Mouse (Mus musculus) left cerebral cortex, adult 9 months (tissue): ENCODE data around the gene Kdm1a.

Experiments used
- DNase-seq, 2 experiments: peaks; one replicate each; pipeline ENCODE4 v3.0.0; 2022; ENCODE audit warnings: low spot score in 2 of 2

Kdm1a gene

DNA sequence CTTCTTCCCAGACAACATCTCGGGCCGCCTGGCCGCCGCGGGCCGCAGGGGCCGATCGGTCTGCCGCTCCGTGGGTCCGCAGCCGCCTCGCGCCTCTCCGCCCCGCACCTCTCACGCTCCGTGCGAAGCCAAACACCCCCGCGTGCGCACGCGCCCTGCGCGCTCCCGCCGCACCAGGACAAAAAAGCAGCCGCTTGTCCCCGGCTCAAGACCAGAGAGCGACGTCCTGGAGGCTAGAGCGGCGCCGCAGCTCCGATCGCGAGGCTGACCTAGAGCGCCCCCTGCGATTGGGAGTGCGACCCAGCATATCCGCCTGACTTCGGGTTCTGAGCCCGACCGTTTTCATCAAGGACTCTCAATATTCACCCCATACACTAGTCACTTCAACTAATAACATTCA lies at the start of gene Kdm1a:
Gene Kdm1a (minus strand): TSS at position 156 of the 400 bp plus-strand sequence.
- peak; percentile 71 to 94 for DNase-seq

- DNase-seq, result no peak
Measured at GRCm38 (mm10) chr4:136651882-136652527, 49.5 kb upstream of the Kdm1a start.

GRCm38 (mm10) chr4:136651357-136651811 lies 48.9 kb upstream of the Kdm1a start:
- DNase-seq, result no peak

- DNase-seq, result no peak
Measured at GRCm38 (mm10) chr4:136650261-136650660, 47.7 kb upstream of the Kdm1a start.

- no peak for DNase-seq
Measured at GRCm38 (mm10) chr4:136649480-136650196, 47.1 kb upstream of the Kdm1a start.

DNA sequence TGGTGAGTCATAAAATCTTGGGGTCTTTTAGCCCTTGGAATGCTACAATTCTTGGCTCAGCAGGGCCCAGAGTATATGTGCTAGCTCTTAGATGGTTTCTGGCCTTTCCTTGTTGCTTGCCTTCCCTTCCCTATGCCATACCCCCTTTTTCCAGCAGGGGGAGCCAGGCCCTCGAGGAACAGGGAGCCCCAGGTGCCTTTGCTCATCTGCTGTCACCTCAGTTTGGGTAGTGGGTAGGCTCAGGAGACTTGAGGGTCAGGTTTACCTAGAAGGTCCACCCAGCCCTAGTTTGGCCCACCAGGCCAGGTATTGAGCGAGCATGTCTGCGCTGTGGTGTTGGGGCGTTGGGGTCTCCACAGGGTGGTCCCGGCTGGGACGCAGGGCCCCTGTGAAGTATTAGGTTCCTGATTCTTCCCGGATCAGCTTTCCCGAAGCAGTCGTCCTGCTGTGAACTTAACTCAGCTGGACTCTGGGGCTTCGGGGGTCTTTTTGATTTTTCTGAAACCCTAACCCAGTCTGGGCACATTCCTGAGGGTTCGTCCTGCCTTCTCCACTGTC lies 46.5 kb upstream of the Kdm1a start:
- DNase-seq, result peak in 1 of 2 experiments; percentile 93

- DNase-seq, result no peak
Measured at GRCm38 (mm10) chr4:136638890-136639289, 36.4 kb upstream of the Kdm1a start.

- DNase-seq, result no peak
Measured at GRCm38 (mm10) chr4:136638230-136638750, 35.8 kb upstream of the Kdm1a start.

DNA sequence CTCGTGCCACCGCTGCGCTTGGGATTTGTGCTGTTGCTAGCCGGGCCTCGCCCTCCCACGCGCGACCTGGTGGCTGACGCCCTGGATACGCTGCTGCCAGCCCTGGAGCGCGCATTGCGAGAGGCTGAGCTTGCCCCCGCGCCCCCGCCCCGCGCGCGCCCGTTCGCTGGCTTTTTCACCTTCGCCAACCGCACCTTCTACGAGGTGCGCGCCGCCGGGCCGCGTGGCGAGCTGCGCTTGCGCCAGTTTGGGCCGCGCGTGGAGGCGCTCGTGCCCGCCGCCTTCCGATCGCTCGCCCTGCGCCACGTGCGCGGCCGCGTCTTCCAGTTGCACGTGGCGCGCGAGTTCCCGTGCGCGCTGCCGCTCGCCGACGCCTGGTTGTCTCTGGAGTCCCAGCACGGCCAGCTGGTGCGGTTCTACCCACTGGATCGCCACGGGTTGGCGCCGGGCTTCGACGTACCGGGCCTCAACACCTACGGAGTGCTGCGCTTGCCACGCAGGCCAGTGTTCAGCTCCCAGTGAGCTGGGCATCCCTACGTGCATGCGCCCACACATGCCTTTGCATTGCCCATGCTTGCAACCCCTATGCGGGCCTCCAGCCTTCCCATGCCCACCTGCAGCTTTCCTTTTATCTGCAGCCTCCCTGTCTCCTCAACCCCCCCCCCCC lies 35.2 kb upstream of the Kdm1a start:
- DNase-seq, result peak; percentile 69 to 74

GRCm38 (mm10) chr4:136636983-136637562 lies 34.5 kb upstream of the Kdm1a start:
- DNase-seq, result no peak

DNA sequence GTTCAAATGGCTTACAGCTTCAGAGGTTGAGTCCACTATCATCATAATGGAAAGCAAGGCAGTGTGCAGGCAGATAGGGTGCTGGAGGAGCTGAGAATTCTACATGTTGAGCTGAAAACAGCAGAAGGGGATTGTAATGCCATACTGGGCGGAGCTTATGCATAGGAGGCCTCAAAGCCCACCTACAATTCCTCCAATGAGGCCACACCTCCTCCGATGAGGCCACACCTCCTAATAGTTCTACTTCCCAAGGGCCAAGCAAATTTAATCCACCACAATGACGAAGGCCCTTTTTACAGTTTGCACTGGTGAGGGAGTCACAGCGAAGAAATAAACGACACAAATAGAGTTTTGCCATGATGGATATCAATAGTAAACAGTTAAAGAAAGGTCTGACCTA lies 34.0 kb upstream of the Kdm1a start:
- no peak for DNase-seq

DNA sequence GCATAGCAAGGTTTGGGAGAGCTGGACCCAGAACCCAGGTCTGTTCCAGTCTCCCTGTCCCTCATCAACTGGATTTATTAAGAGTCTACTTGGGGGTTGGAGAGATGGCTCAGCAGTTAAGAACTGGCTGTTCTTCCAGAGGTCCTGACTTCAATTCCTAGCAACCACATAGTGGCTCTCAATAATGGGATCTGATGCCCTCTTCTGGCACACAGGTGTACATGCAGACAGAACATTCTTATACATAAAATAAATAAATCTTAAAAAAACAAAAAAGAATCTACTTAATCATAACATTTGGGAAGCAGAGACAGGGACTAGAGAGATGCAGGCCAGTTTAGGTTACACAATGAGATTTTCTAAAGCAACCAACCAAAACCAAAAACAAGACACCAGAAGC lies 33.5 kb upstream of the Kdm1a start:
- DNase-seq, result no peak

DNA sequence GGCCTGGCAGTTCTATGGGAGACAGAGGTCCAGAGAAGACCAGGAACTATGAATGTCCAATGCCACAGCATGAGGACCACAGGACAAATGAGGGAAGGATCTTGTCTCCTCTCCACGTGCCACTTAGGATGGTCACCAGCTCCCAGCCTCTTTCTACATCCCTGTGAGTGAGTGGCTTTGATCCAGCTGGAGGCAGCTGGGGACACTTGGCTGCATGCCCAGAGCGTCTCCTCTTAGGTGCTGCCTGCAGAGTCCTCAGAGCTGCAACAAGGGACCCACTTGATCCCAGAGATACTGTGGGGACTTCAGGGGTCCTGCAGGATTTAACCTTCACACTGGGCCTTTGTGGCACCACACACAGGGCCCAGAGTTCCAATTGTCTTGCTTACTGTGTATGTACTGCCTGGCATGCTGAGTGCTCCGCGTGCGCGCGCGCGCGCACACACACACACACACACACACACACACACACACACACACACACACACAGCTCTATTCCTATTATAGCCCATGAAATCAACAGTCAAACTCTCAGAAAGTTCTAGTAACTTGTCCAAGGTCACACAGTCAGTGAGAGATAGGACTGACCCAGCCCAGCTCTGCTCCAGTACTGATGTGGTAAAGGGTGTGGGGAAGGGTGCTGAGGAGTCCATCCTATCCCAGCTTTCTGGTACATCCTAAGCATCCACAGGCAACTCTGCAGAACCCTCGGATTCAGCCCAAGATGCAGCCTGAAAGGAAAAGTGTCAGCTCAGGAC lies 28.9 kb upstream of the Kdm1a start:
- DNase-seq, result no peak

DNA sequence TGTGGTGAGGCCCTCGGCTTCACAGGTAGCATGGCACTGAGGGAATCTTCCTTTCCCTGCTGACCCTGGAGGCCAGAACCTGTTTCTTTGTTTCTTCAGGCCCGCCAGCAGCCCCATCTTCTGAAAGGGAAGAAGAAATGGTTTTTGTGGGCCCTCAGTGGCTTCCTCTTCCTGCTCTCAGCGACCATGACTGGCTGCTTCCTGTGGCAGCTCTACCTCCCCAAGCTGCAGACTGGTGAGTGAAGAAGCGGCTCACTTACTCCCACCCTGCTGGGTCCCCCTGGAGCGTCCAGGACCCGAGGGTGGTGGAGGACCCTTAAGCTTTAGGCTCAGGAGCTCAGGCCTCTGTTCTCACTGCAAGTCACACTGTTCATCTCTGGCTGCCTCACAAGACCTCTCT lies 24.1 kb upstream of the Kdm1a start:
- DNase-seq, result no peak

GRCm38 (mm10) chr4:136622388-136622787 lies 19.9 kb upstream of the Kdm1a start, which contains the start of gene Lactbl1:
TSS of gene Lactbl1 (plus strand) at chr4:136622621.
- no peak for DNase-seq

- DNase-seq, result no peak
Measured at GRCm38 (mm10) chr4:136621956-136622355, 19.4 kb upstream of the Kdm1a start.

- DNase-seq, result peak in 1 of 2 experiments; percentile 70
Measured at GRCm38 (mm10) chr4:136621336-136621735, 18.8 kb upstream of the Kdm1a start.

DNA sequence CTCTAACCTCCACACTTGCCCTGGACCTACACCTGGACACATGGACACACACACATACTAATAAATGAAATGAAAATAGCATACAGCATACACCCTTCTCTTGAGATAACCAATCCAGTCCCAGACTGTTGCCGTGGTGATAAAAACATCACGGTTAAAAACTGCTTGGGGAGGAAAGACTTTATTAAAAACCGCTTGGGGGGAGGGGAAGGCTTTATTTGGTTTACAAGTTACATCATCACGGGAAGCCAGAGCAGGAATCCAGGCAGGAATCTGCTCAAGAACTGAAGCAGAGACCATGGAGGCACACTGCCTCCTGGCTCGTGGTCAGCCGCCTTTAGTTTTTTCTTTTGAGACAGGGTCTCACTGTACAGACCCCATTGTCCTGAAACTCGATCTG lies 11.1 kb upstream of the Kdm1a start:
- no peak for DNase-seq

DNA sequence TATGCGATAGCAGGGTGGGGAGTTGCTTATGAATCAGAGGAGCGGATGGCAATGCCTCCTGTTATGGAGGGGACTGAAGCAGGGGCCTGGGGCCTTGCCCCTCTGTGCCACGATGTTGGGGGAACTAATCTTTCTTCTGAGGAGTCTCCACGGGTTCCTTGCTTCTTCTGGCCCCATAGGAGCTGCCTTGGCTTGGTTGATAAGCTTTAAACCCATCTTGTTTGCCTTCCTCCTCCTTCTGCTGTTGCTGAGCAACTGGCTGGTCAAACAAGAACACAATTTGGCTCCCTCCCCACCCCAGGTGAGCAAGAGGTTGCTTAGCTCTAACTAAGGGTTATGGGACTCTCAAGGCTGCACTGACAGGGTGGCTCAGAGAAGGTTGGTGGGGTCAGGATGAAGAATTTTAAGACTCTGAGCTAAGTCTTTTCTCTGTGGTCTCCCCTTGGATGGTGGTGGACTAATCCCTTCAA lies 7.9 kb upstream of the Kdm1a start, which contains the start of gene Tex46:
Gene Tex46 (plus strand): TSS at position 51 of the 470 bp plus-strand sequence.
- no peak for DNase-seq

GRCm38 (mm10) chr4:136605756-136606485 lies 3.4 kb upstream of the Kdm1a start:
- no peak for DNase-seq
